In the genomic region with DNA sequence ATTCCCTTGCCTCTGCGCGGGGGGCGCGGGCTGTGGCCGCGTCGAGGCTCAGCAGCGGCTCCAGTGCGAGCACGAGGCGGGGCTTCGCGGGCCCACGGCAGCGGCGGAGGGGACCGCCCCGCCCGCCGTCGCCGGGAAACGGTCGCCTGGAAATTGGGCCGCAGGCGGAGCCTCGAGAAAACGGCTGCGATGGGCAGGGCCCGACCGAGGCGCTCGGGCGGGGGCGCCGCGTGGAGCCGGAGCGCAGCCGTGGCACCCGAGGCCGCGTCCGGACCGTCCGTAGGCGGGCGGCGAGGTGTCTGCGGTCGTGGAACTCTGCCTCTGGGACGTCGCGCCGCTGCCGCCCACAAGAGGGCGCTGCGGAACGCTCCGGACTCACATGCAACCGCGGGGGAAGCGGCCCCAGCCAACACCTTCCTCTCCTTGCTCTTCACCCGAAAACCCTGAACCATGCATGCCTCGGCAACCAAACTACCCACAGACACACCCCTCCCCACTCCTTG, we compare ENCODE assay signal across 8 mouse cellular contexts. TPM values are rescaled to one million over a fixed set of nuclear protein-coding genes. Genes with fewer than 3 reads are reported as not detected.
A peak's percentile ranks its signal among the peaks of the same experiment; 100 is the strongest.
DNase-seq lines count a peak whose midpoint lies in the region; ATAC-seq and TF ChIP-seq lines count a peak whose summit lies in the region.

A gene (minus strand): TSS at position 52 of the 503 bp plus-strand sequence.

- H3K9ac ChIP-seq in ES-Bruce4 (ENCODE audit: low read depth, poor library complexity, severe bottlenecking) = peak within 1 kb of the TSS; percentile 45
- peak within 1 kb of the TSS; percentile 53 for H3K9ac ChIP-seq in forebrain, embryonic 15.5 days (replicated peaks)
- peak within 1 kb of the TSS; percentile 98 for H3K9ac ChIP-seq in neural tube, embryonic 15.5 days (replicated peaks)

- peak; percentile 66 for DNase-seq in heart, postnatal 25 days (ENCODE audit: low spot score)
- peak; percentile 87 for DNase-seq in layer of hippocampus, adult 11-12 months (ENCODE audit: low spot score)
- DNase-seq in lung, adult 18-20 months = peak; percentile 81 to 84
- peak; percentile 83 for DNase-seq in testis, postnatal 14 days (ENCODE audit: low spot score)

- intact Hi-C loops in heart, postnatal 25 days (cut with DNase I) = loop anchor here (1.0 to 10.0 kb wide), 3 partner anchors 52 to 732 kb away; a partner anchor contains a TSS

- H3K4me3 ChIP-seq in ES-Bruce4 (ENCODE audit: low read depth, low read length) = peak within 1 kb of the TSS; percentile 24
- H3K4me3 ChIP-seq in forebrain, embryonic 15.5 days = peak within 1 kb of the TSS; percentile 87
- H3K4me3 ChIP-seq in neural tube, embryonic 15.5 days (replicated peaks) = peak within 1 kb of the TSS; percentile 85

- peak; percentile 29 for ATAC-seq in cerebellum, adult (ENCODE audit: insufficient number of reproducible peaks, low FRiP score, low TSS enrichment)
- peak; percentile 24 for ATAC-seq in forebrain, embryonic 15.5 days (replicated peaks)
- peak; percentile 11 for ATAC-seq in neural tube, embryonic 15.5 days (ENCODE audit: low FRiP score)

- no peaks in the 10 kb centered on the region for H3K36me3 ChIP-seq in ES-Bruce4 (ENCODE audit: control insufficient read depth, insufficient read depth, low read length, poor library complexity, severe bottlenecking)
- peaks cover 35% of the 10 kb centered on the region for H3K36me3 ChIP-seq in forebrain, embryonic 15.5 days
- H3K36me3 ChIP-seq in neural tube, embryonic 15.5 days = peaks cover 35% of the 10 kb centered on the region

- under 1% methylated on average over 65 of the region's 65 CpGs for WGBS in forebrain, embryonic 15.5 days
- WGBS in neural tube, embryonic 15.5 days = under 1% methylated on average over 65 of the region's 65 CpGs

- TF ChIP-seq EP300 in ES-Bruce4 (IDR thresholded peaks at IDR 0.05; ENCODE audit: insufficient read depth, low read depth, low read length) = 0 out of 2 replicates have a peak, but pooled peaks have one; percentile 24

- no peak within 1 kb of the TSS for H3K27ac ChIP-seq in ES-Bruce4 (ENCODE audit: insufficient read depth, low read length)
- H3K27ac ChIP-seq in forebrain, embryonic 15.5 days (replicated peaks) = no peak within 1 kb of the TSS
- no peak within 1 kb of the TSS for H3K27ac ChIP-seq in neural tube, embryonic 15.5 days (replicated peaks)

- TF ChIP-seq POLR2A in ES-Bruce4 (IDR thresholded peaks at IDR 0.05; ENCODE audit: insufficient read depth, low read length) = no peak

- peaks cover 12% of the 10 kb centered on the region for H3K27me3 ChIP-seq in ES-Bruce4 (ENCODE audit: control insufficient read depth, insufficient read depth, low read length, poor library complexity, severe bottlenecking)
- peaks cover 47% of the 10 kb centered on the region for H3K27me3 ChIP-seq in forebrain, embryonic 15.5 days
- H3K27me3 ChIP-seq in neural tube, embryonic 15.5 days (replicated peaks) = peaks cover 49% of the 10 kb centered on the region

- no peaks in the 10 kb centered on the region for H3K9me3 ChIP-seq in ES-Bruce4 (replicated peaks; ENCODE audit: control insufficient read depth, insufficient read depth, low read length, poor library complexity, severe bottlenecking)
- H3K9me3 ChIP-seq in forebrain, embryonic 15.5 days = no peaks in the 10 kb centered on the region
- no peaks in the 10 kb centered on the region for H3K9me3 ChIP-seq in neural tube, embryonic 15.5 days (replicated peaks)

- H3K4me1 ChIP-seq in ES-Bruce4 (ENCODE audit: control insufficient read depth, insufficient read depth, low read length) = no peaks in the 10 kb centered on the region
- H3K4me1 ChIP-seq in forebrain, embryonic 15.5 days = peaks cover 46% of the 10 kb centered on the region
- H3K4me1 ChIP-seq in neural tube, embryonic 15.5 days = peaks cover 51% of the 10 kb centered on the region

- TF ChIP-seq CTCF in ES-Bruce4 (IDR thresholded peaks at IDR 0.05; ENCODE audit: low read depth, low read length) = peak; percentile 83

- H3K4me2 ChIP-seq in forebrain, embryonic 15.5 days (replicated peaks) = peak within 1 kb of the TSS; percentile 87
- peak within 1 kb of the TSS; percentile 92 for H3K4me2 ChIP-seq in neural tube, embryonic 15.5 days

RNA-seq across cellular contexts. Expression of the gene that starts here (rescaled TPM):
- polyA plus RNA-seq in ES-Bruce4 (2011; ENCODE audit: insufficient read depth, insufficient read length, low read depth, missing spikeins) = not detected in 2 replicates
- 20.5 and 22.0 TPM in 2 replicates for polyA plus RNA-seq in forebrain, embryonic 15.5 days (2015; fragmentation: Nextera tagmentation; extraction: Ambion mirVana)
- total RNA-seq in heart, postnatal 25 days (2021) = 1 to 10 TPM; 1.0 to 1.6 TPM
- polyA plus RNA-seq in neural tube, embryonic 15.5 days (2015; fragmentation: Nextera tagmentation; extraction: Ambion mirVana) = 14.0 and 21.3 TPM in 2 replicates

Comparison
In these comparisons a context has a peak if more than half of its experiments do, and no peak if none do; other contexts are left out.
1. RNA of the gene that starts here (polyA plus RNA-seq): 14.0 to 21.3 TPM in neural tube, embryonic 15.5 days and 20.5 to 22.0 TPM in forebrain, embryonic 15.5 days; not detected in ES-Bruce4; every median in the first group is over 10 times any median in the second.
2. H3K4me3 ChIP-seq: peak in every context shown above with its lines; median percentile 87 in forebrain, embryonic 15.5 days; 85 in neural tube, embryonic 15.5 days; 24 in ES-Bruce4.
3. H3K9ac ChIP-seq: peak in every context shown above with its lines; median percentile 98 in neural tube, embryonic 15.5 days; 53 in forebrain, embryonic 15.5 days; 45 in ES-Bruce4.
4. Peak in every context shown above with its lines, with median percentiles within 50 percentile points of each other: ATAC-seq and DNase-seq.